Mouse (Mus musculus) embryonic fibroblast, embryonic 13.5 days (primary cell): ENCODE results near the gene Crot. TPM values are rescaled to one million over a fixed set of nuclear protein-coding genes. Genes with fewer than 3 reads are reported as not detected.
"Not testable (repeated sequence)": the region's sequence is repeated elsewhere in the genome, so short reads cannot be mapped to it uniquely, and the experiment has no call there.

ENCODE experiments used
- H3K27ac ChIP-seq: 2 replicates; pipeline ENCODE4 v1.5.1; 2012; ENCODE audit warnings: low read length, control low read depth, inconsistent platforms; ENCODE audit not compliant: insufficient read depth
- H3K4me1 ChIP-seq: 2 replicates; pipeline ENCODE4 v1.6.1; 2011; ENCODE audit warnings: low read length; ENCODE audit not compliant: control insufficient read depth, insufficient read depth
- H3K4me3 ChIP-seq: 2 replicates; pipeline ENCODE4 v1.5.1; 2011; ENCODE audit warnings: mild to moderate bottlenecking, control low read depth, low read length; ENCODE audit not compliant: insufficient read depth
- CTCF ChIP-seq: IDR thresholded peaks from 2 replicates; pipeline ENCODE4 v1.5.1; 2011; ENCODE audit warnings: mild to moderate bottlenecking, control low read depth, low read length, moderate library complexity, borderline replicate concordance; ENCODE audit not compliant: insufficient read depth
- POLR2A ChIP-seq: IDR thresholded peaks from 2 replicates; pipeline ENCODE4 v1.6.1; 2011; ENCODE audit warnings: low read depth, mild to moderate bottlenecking, control low read depth, low read length, moderate library complexity
- polyA plus RNA-seq: library from polyadenylated mRNA; stranded (reverse); fragments of >200 nt; gene quantifications from 2 replicates; pipeline ENCODE4 v1.2.4, GENCODE M21; 2011; ENCODE audit warnings: low read depth; ENCODE audit not compliant: missing spikeins, insufficient read length

Crot gene
- polyA plus RNA-seq, 1 experiment, result 26.8 TPM

DNA sequence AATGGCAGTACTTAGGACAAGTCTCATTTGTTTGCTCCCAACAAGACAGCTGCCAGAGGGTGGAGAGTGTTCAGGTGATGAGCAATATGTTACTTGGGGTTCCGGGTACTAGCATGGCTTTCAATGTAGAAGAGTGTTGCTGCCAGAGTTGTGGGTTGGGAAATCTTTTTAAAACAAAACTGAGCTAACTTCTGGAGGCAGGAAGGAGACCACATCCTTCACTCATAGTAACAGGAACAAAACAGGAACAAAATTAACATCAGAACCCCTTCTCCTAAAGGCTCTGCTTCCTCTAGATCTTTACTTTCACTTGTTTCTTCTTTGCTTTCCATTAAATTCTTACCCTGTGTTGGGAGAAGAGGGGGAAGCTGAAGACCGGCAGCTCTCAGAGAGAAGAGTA, 43.5 kb downstream of the Crot start:
- H3K4me3 ChIP-seq, result no peak overlapping the region
- no peaks in the 10 kb centered on the region for H3K4me1 ChIP-seq
- TF ChIP-seq POLR2A (no peak), CTCF (no peak)
- H3K27ac ChIP-seq, result no peak overlapping the region

DNA sequence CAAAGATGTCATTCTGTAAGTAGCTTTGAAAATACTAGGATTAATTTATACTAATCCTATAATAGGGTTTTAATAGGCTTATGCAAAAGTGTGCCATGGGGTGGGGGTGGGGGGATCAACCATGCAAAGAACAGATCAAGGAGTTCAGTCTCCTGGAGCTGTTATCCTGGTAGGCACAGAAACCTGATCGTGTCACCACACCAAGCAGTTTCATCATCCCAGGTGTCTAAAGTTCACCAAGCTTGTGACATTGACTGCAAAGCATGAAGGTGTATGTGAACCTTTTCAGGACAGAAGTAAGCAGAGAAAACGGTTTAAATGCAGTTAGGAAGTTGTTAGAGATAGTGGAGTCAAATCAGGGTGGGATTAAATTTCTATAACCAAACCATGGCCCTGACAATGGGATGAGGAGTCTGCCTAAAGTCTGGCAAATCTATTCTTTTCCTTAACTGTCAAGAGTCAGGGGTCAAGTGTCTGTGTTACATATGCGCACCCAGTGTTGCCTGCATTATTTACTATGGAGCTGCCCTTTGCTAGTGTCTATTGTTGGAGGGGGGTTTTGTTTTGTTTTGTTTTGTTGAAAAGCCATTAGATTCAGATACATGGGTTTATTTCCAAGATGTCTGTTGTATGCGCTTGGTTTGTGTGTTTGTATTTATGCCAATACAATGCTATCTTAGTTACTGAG, 49.6 kb downstream of the Crot start:
- Histone ChIP-seq H3K4me3 (no peak overlapping the region), H3K27ac (no peak overlapping the region), H3K4me1 (no peaks in the 10 kb centered on the region)
- TF ChIP-seq CTCF (no peak), POLR2A (no peak)

DNA sequence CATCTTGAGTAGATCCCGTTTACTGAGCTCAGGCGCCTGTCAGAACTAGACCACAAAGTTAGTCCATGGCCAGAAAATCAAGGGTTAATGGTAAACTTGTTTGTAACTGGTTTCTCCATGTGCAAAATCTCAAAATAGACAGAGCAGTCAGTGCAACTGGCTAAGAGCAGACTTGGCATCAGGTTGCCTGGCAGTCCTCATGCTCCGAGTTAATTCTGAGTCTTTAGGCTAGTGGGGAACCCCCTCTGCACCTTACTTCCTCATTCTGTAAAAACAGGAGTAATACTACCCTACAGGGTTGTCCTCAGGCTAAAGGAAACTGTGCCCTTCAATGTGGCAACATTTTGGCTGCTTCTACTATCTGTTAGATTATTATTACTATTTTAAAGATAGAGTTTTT, 53.3 kb downstream of the Crot start:
- TF ChIP-seq CTCF, result no peak
- no peak for TF ChIP-seq POLR2A
- Histone ChIP-seq H3K27ac (no peak overlapping the region), H3K4me1 (no peaks in the 10 kb centered on the region), H3K4me3 (no peak overlapping the region)

DNA sequence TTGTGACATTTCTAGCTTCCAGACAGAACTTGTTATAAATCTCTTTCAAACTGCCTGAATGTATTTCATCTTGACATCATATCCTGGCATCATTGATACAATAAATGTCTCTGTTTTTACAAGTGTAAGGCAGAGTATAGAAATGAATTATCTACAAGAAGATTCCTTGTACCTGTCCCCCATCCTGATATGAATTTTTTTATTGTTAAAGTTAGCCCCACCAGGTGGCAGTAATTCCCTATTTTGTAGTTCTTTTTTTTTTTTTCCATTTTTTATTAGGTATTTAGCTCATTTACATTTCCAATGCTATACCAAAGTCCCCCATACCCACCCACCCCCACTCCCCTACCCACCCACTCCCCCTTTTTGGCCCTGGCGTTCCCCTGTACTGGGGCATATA, 55.9 kb downstream of the Crot start:
- H3K4me3 ChIP-seq, H3K27ac ChIP-seq, H3K4me1 ChIP-seq: not testable (repeated sequence)

DNA sequence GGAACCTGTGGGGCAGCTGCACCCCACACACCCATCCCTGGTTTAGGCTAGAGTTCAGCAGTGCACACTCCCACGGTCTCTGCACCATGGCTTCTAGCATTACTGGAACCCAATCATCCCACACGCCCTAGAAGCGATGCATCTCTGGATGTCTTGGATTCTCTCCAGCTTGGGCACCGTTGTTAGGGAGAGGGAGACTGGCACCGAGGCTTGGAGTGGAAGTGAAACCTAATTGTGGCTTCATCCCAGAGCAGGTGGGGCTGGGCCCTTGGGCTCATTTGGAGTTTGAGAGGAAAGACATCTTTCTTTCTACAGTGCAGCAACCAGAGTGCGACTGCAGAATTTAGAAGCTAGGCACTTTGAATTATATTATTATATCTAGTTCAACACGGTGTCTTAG, 59.2 kb downstream of the Crot start:
- Histone ChIP-seq H3K4me1 (no peaks in the 10 kb centered on the region), H3K27ac (no peak overlapping the region), H3K4me3 (no peak overlapping the region)
- TF ChIP-seq POLR2A, result no peak
- TF ChIP-seq CTCF, result no peak

DNA sequence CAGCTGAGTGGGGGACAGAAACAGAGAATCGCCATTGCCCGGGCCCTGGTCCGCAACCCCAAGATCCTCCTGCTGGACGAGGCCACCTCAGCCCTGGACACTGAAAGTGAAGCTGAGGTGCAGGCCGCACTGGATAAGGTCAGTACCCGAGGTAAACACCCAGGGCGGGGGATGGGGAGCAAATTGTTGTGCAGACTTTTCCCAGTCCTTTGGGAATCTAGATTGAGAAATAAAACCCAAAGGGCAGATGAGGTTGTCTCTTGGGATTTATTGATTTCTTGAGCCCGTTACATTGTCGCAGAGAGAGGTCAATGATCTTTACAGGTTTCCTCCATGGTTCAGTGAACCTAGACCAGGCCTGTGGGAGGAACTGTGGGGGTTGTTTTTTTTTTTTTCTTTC, 68.7 kb downstream of the Crot start:
- no peak overlapping the region for H3K27ac ChIP-seq
- H3K4me1 ChIP-seq, result no peaks in the 10 kb centered on the region
- TF ChIP-seq CTCF (no peak), POLR2A (no peak)
- no peak overlapping the region for H3K4me3 ChIP-seq

DNA sequence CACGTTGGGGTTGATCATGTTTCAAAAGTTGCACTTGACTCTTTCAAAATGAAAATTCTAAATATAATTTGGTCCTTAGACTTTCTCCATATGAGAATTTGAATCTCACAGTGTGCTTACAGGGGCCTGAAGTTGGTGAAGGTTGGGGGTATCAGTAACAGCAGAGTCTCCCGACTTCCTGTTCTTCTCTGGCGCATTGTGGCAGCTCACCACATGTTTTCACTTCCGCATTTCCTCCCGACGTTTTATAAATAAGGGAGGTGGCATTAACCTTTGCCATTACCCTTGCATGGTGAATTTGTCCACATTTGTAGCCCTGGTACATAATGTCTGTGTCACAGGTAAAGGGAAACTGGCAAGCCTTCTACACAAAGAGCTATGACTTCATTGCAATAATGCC, 80.1 kb downstream of the Crot start:
- H3K27ac ChIP-seq, result no peak overlapping the region
- no peaks in the 10 kb centered on the region for H3K4me1 ChIP-seq
- H3K4me3 ChIP-seq, result no peak overlapping the region
- TF ChIP-seq POLR2A, result no peak
- TF ChIP-seq CTCF, result no peak

DNA sequence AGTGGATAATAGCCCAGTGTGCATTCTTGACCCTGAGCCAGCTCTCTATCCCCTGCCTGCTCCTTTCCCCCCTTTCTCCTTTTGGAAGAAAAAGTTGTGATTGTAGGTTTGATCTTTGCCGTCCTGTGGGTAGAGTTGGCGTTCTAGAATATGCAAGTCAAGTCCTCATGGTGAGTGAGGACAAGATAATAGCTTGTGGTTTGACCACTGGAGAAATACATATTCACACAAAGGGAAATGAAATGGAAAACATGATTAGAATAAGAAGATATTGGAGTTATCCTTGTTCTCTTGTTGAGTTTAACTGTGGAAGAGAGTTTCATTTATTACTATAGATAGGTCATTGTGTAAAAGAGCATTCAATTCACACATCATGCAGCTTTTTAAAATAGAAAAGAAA, 80.7 kb downstream of the Crot start:
- Histone ChIP-seq H3K27ac (no peak overlapping the region), H3K4me3 (no peak overlapping the region), H3K4me1 (no peaks in the 10 kb centered on the region)
- TF ChIP-seq CTCF, result no peak
- no peak for TF ChIP-seq POLR2A

Other genes with a start within 250 kb of the Crot start
- gene Abcb1b, start 199.2 kb downstream of the Crot start, polyA plus RNA-seq, result 13.3 and 19.6 TPM in 2 replicates
- gene Abcb4, start 103.6 kb downstream of the Crot start, polyA plus RNA-seq, result 0.26 TPM in 1 of 2 replicates, not detected in the other
- gene Tmem243, start 103.3 kb upstream of the Crot start, polyA plus RNA-seq, result 2.2 and 2.8 TPM in 2 replicates
- gene Dmtf1, start 164.5 kb upstream of the Crot start, polyA plus RNA-seq, result 49.6 and 62.3 TPM in 2 replicates